Mouse (Mus musculus) liver, embryonic 14.5 days (tissue): ENCODE results near the gene Egr4. TPM values are rescaled to one million over a fixed set of nuclear protein-coding genes. Genes with fewer than 3 reads are reported as not detected.
A peak's percentile ranks its signal among the peaks of the same experiment; 100 is the strongest.

Experiments
- ATAC-seq: fragments of 200-750 bp; cut with Nextera tagmentation; 2 replicates; pipeline ENCODE4 v1.8.0; 2017; ENCODE audit warnings: moderate number of reproducible peaks, mild to moderate bottlenecking, moderate library complexity; ENCODE audit not compliant: insufficient read depth
- DNase-seq, 3 experiments: peaks; one replicate each; pipeline ENCODE4 v3.0.0-alpha.2; 2012 to 2013; ENCODE audit warnings: low read depth in 3 of 3, low spot score in 3 of 3
- H3K27ac ChIP-seq: fragments of 300-500 bp; sonication (generic); 2 replicates; pipeline ENCODE4 v1.5.1; 2014; ENCODE audit warnings: moderate library complexity, mild to moderate bottlenecking, control low read depth, inconsistent platforms
- H3K27me3 ChIP-seq: fragments of 300-500 bp; sonication (generic); 2 replicates; pipeline ENCODE4 v1.6.1; 2014; ENCODE audit warnings: mild to moderate bottlenecking, low read length, moderate library complexity; ENCODE audit not compliant: control insufficient read depth, insufficient read depth
- H3K36me3 ChIP-seq: fragments of 300-500 bp; sonication (generic); replicated peaks from 2 replicates; pipeline ENCODE4 v1.6.1; 2014; ENCODE audit warnings: low read depth; ENCODE audit not compliant: control insufficient read depth, insufficient read depth
- H3K4me1 ChIP-seq, 2 experiments: fragments of 200-500 bp in 1 of 2; fragments of 300-500 bp in 1 of 2; sonication (generic) in 1 of 2; replicated peaks; 2 replicates each; pipeline ENCODE4 v1.6.1; 2012 to 2014; ENCODE audit warnings: antibody characterized with exemption in 1 of 2, inconsistent platforms in 1 of 2, low read length in 1 of 2; ENCODE audit not compliant: control insufficient read depth in 2 of 2, insufficient read depth in 2 of 2
- H3K4me2 ChIP-seq: fragments of 300-500 bp; sonication (generic); 2 replicates; pipeline ENCODE4 v1.6.1; 2014; ENCODE audit warnings: low read depth, mild to moderate bottlenecking, control low read depth, moderate library complexity
- H3K4me3 ChIP-seq, 2 experiments: fragments of 200-500 bp in 1 of 2; fragments of 300-500 bp in 1 of 2; sonication (generic) in 1 of 2; 2 replicates each; pipeline ENCODE4 v1.5.1; 2012 to 2014; ENCODE audit warnings: low read depth in 2 of 2, low read length in 2 of 2, mild to moderate bottlenecking in 2 of 2, control low read depth in 1 of 2, inconsistent platforms in 1 of 2, moderate library complexity in 1 of 2; ENCODE audit not compliant: insufficient read depth in 1 of 2
- H3K9ac ChIP-seq: fragments of 300-500 bp; sonication (generic); replicated peaks from 2 replicates; pipeline ENCODE4 v1.6.1; 2014; ENCODE audit warnings: mild to moderate bottlenecking, control low read depth, moderate library complexity
- H3K9me3 ChIP-seq: fragments of 300-500 bp; sonication (generic); 2 replicates; pipeline ENCODE4 v1.6.1; 2016; ENCODE audit warnings: low read length, mixed read lengths; ENCODE audit not compliant: control insufficient read depth
- CTCF ChIP-seq: IDR thresholded peaks from 2 replicates; pipeline ENCODE4 v1.5.1; 2016; ENCODE audit warnings: antibody characterized with exemption, low read depth, control low read depth
- EP300 ChIP-seq: IDR thresholded peaks from 2 replicates; pipeline ENCODE4 v1.6.1; 2016; ENCODE audit warnings: antibody characterized with exemption, low read depth
- WGBS: fragments of 180-500 bp; shearing (Covaris S2); extraction: QIAGEN DNeasy Blood & Tissue Kit; methylation state at CpG from one replicate; pipeline ENCODE4 v1.1.7; 2014; ENCODE audit not compliant: insufficient replicate concordance; 5-methylcytosine and 5-hydroxymethylcytosine counted together
- polyA plus RNA-seq, 2 experiments: library from polyadenylated mRNA; depleted of rRNA in 1 of 2; stranded (reverse) in 1 of 2; unstranded in 1 of 2; fragments of >200 nt; fragmentation: Nextera tagmentation in 1 of 2; extraction: Ambion mirVana in 1 of 2; gene quantifications; 2 replicates each; pipeline versions ENCODE4 v1.2.1 to v1.2.3; 2012 to 2014

Egr4 gene
- polyA plus RNA-seq, 2 experiments = not detected

GRCm38 (mm10) chr6:85522825-85523224 lies 9.4 kb upstream of the Egr4 start:
- H3K4me2 ChIP-seq = no peak overlapping the region
- no peak for DNase-seq
- H3K4me1 ChIP-seq = no peaks in the 10 kb centered on the region
- ATAC-seq = no peak
- H3K9ac ChIP-seq = no peak overlapping the region
- 29% methylated on average over 2 of the region's 2 CpGs for WGBS
- no peak overlapping the region for H3K27ac ChIP-seq
- H3K4me3 ChIP-seq = no peak overlapping the region
- no peak for TF ChIP-seq CTCF
- TF ChIP-seq EP300 = no peak
- no peaks in the 10 kb centered on the region for H3K9me3 ChIP-seq
- no peaks in the 10 kb centered on the region for H3K27me3 ChIP-seq
- no peaks in the 10 kb centered on the region for H3K36me3 ChIP-seq

DNA sequence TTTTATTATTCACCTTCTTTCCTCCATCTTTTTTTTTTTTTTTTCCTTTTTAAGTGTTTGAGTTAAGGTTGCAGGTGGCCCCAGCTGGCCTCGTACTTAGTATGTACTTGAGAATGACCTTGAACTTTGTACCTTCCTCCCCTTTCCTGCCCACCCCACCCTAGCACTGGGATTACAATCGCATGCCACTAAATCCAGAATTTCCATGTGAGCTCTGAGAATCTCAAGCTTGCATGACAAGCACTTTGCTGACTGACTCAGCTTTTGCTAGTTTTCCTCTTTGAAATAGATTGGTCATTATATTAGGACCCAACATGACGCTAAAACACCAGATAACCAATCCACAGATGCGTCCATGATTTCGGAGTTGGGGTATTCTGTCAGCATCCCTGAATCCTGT lies 8.6 kb upstream of the Egr4 start:
- no peak for DNase-seq
- no peaks in the 10 kb centered on the region for H3K27me3 ChIP-seq
- H3K4me1 ChIP-seq = no peaks in the 10 kb centered on the region
- 65% methylated on average over 5 of the region's 5 CpGs for WGBS
- no peak overlapping the region for H3K4me2 ChIP-seq
- no peaks in the 10 kb centered on the region for H3K9me3 ChIP-seq
- no peak for TF ChIP-seq EP300
- TF ChIP-seq CTCF = no peak
- H3K9ac ChIP-seq = no peak overlapping the region
- no peaks in the 10 kb centered on the region for H3K36me3 ChIP-seq
- no peak for ATAC-seq
- H3K27ac ChIP-seq = no peak overlapping the region
- no peak overlapping the region for H3K4me3 ChIP-seq

- Histone ChIP-seq H3K4me3 (no peak overlapping the region), H3K9me3 (no peaks in the 10 kb centered on the region), H3K36me3 (no peaks in the 10 kb centered on the region), H3K4me1 (no peaks in the 10 kb centered on the region), H3K27me3 (peaks cover 18% of the 10 kb centered on the region), H3K9ac (no peak overlapping the region), H3K4me2 (no peak overlapping the region), H3K27ac (no peak overlapping the region)
- DNase-seq (no peak), ATAC-seq (no peak)
- TF ChIP-seq CTCF (no peak), EP300 (no peak)
- 37% methylated on average over 5 of the region's 5 CpGs for WGBS
Measured at GRCm38 (mm10) chr6:85518091-85518693, 4.8 kb upstream of the Egr4 start.

GRCm38 (mm10) chr6:85515941-85516340 lies 2.6 kb upstream of the Egr4 start:
- Histone ChIP-seq H3K9me3 (no peaks in the 10 kb centered on the region), H3K27ac (no peak overlapping the region), H3K9ac (no peak overlapping the region), H3K4me3 (no peak overlapping the region), H3K27me3 (peaks cover 41% of the 10 kb centered on the region), H3K4me1 (no peaks in the 10 kb centered on the region), H3K4me2 (no peak overlapping the region), H3K36me3 (no peaks in the 10 kb centered on the region)
- no peak for DNase-seq
- 66% methylated on average over 4 of the region's 4 CpGs for WGBS
- TF ChIP-seq EP300 = no peak
- TF ChIP-seq CTCF = no peak
- ATAC-seq = no peak

GRCm38 (mm10) chr6:85512577-85513530 lies 535 bp downstream of the Egr4 start:
- WGBS = 2% methylated on average over 89 of the region's 90 CpGs
- DNase-seq (no peak), ATAC-seq (no peak)
- Histone ChIP-seq H3K27ac (no peak overlapping the region), H3K36me3 (no peaks in the 10 kb centered on the region), H3K9ac (no peak overlapping the region), H3K4me3 (peak overlapping the region in 1 of 2 experiments; percentile 33; a peak in 2 of 4 replicates), H3K9me3 (no peaks in the 10 kb centered on the region), H3K4me1 (no peaks in the 10 kb centered on the region), H3K4me2 (peak overlapping the region; percentile 40), H3K27me3 (peaks cover 53% of the 10 kb centered on the region)
- no peak for TF ChIP-seq EP300
- TF ChIP-seq CTCF = no peak
